Mouse (Mus musculus): ENCODE results near the gene Vmn1r130.
"Not testable (repeated sequence)": the region's sequence is repeated elsewhere in the genome, so short reads cannot be mapped to it uniquely, and the experiment has no call there.

Vmn1r130 gene

DNA sequence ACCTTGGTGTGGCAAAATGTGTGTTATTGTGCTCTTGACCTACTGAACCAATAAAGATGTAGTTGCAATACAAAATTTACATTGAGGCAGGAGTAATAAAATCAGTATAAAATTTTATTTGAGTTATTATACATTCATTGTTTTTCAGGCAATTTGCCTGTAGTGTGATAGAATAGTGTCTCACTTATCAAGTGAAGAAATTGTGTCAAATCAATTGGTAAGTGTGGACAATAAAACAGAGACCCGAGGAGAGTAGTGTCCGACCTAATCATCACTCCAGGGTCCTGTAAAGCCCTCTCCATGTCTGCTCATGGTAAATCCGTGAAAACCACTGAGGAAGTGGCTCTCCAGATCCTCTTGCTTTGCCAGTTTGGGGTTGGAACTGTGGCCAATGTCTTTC is at the start of gene Vmn1r130:
TSS of gene Vmn1r130 (plus strand) at position 301 of the 400 bp plus-strand sequence.
- DNase-seq = not testable (repeated sequence)

DNA sequence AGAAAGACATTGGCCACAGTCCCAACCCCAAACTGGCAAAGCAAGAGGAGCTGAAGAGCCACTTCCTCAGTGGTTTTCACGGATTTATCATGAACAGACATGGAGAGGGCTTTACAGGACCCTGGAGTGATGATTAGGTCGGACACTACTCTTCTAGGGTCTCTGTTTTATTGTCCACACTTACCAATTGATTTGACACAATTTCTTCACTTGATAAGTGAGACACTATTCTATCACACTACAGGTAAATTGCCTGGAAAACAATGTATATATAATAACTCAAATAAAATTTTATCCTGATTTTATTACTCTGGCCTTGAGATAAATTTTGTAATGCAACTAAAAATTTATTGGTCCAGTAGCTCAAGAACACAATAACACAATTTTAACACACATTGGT is 34.4 kb downstream of the Vmn1r130 start, which contains the start of gene Vmn1r131:
TSS of gene Vmn1r131 (minus strand) at position 101 of the 400 bp plus-strand sequence.
- DNase-seq = not testable (repeated sequence)

Measured in thymus, postnatal 4 days (tissue).